Mouse (Mus musculus): Measurements from ENCODE around the gene a. TPM values are rescaled to one million over a fixed set of nuclear protein-coding genes. Genes with fewer than 3 reads are reported as not detected.
"Not testable (repeated sequence)": the region's sequence is repeated elsewhere in the genome, so short reads cannot be mapped to it uniquely, and the experiment has no call there.

The a gene
- polyA plus RNA-seq, 1 experiment from 2014 or later: not detected

DNA sequence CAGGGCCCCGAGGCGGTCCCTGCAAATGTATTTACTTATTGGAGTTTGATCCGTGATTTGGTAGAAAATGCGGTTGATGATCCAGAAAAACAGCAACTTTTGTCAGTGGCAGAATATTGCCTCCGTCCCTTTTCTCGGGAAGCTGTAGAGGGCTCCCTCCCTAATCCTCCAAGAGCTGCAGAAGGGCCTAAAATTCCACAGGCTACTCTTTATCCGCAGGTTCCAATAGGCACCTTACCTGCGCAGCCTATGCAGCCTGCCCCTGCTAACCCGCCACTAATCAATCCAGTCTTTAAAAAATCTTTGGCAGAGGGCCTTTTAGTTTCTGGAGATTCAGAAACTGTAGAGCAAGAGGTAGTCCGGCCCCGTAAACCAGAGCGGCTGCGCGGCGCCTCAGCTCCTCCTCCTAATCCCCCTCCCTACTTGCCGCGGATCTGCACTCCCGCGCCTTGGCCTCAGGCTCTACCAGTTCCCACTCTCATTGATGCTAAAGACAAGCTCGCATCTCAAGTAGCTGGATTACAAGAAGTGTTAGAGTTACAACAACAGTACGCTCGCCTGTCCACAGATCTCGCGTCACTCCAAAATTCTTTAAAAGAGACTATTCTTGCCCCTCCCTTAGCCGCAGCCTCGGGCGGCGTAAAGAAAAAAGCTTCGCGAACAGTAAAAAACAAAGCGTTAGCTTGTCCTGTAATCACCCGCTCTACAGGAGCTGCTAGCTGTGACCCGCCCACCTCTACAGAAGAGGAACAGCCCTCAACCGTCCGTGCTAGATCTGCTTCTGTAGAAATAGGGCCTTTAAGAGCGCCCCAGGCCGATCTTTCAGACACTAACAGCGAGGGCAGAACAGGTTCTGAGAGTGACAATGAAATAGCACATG is 227.8 kb downstream of the a start:
- DNase-seq (ENCODE audit: low read depth, low spot score): no peak
- TF ChIP-seq CTCF (IDR thresholded peaks at IDR 0.05): no peak
- H3K27me3 ChIP-seq: peaks cover 14% of the 10 kb centered on the region
- POLR2A ChIA-PET: no interaction called here
- in situ Hi-C loops (cut with MboI; ENCODE audit: low pct_unique_long_range_greater_than_20kb): no loop called here
- peak; percentile 57 for ATAC-seq
- CTCF ChIA-PET: no interaction called here

GRCm38 (mm10) chr2:155019673-155020072 is 228.5 kb downstream of the a start:
- DNase-seq (ENCODE audit: low read depth, low spot score): no peak
- peak; percentile 57 for ATAC-seq
- CTCF ChIA-PET: no interaction called here
- peaks cover 10% of the 10 kb centered on the region for H3K27me3 ChIP-seq
- TF ChIP-seq CTCF (IDR thresholded peaks at IDR 0.05): peak; percentile 50
- POLR2A ChIA-PET: no interaction called here
- in situ Hi-C loops (cut with MboI; ENCODE audit: low pct_unique_long_range_greater_than_20kb): no loop called here

DNA sequence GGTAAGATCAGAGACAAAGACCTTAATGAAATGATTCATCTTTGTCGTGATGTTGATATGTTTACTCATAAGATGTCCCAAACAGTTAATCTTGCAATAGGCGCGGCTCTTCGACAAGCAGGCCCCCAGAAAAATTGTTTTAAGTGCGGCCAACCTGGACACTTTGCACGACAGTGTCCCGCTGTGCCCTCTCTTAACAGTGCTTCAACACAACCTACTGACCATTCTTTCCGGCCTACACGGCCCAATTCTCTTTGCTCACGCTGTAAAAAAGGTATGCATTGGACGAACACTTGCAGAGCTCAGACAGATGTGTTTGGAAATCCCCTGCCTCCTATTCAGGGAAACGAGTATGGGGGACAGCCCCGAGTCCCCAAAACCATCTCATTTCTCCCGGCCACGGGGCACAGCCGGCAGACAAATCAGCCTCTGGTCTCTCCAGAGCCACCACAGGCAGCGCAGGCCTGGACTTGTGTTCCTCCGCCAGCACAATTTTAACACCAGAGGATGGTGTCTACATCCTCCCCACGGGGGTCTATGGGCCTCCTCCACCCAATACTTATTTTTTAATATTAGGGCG is 229.1 kb downstream of the a start:
- peaks cover 10% of the 10 kb centered on the region for H3K27me3 ChIP-seq
- CTCF ChIA-PET; DNase-seq (ENCODE audit: low read depth, low spot score); ATAC-seq; in situ Hi-C loops (cut with MboI; ENCODE audit: low pct_unique_long_range_greater_than_20kb); POLR2A ChIA-PET: not testable (repeated sequence)

GRCm38 (mm10) chr2:155030831-155031230 is 239.6 kb downstream of the a start:
- no peak for TF ChIP-seq CTCF (IDR thresholded peaks at IDR 0.05)
- ATAC-seq (no peak), DNase-seq (ENCODE audit: low read depth, low spot score) (no peak)
- in situ Hi-C loops (cut with MboI; ENCODE audit: low pct_unique_long_range_greater_than_20kb): loop anchor here (5.0 to 10.0 kb wide), 2 partner anchors 34 to 56 kb away; no protein-coding TSS in a partner anchor
- ChIA-PET POLR2A (no interaction called here), CTCF (no interaction called here)
- H3K27me3 ChIP-seq: no peaks in the 10 kb centered on the region

DNA sequence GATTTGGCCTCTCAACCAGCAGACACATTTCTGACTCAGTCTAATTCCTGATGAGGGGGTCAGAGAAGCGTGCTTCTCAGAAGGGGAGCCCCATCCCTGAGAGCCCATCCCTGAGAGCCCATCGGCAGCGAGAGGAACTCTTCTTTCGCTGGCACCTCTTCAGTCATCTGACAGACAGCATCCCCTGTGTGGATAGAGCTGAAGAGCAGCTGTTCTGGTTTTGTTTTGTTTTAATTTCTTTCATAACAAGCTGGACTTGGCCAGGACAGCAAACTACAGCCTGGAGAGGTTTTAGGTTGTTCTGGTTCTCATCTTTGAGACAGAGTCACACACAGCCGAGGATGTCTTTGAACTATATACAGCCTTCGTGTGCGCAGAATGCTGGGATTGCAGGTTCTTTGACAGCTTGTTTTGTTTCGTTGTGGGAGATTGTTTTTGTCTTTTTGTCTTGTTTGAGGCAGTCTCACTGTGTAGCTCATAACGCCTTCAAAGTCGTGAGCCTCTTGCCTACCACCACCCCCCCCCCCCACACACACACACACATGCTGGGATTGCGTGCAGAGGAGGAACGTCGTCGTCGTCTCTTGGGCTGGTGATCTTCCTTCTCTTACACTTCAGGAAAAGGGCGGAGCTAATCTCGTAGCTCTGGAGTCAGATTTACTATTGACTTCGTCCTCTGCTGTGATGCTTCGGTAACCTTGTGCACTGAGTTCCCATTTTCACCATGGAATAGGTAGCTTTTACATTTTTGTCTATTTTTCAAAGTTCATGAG is 241.9 kb downstream of the a start:
- ATAC-seq: no peak
- CTCF ChIA-PET: no interaction called here
- DNase-seq (ENCODE audit: low read depth, low spot score): no peak
- POLR2A ChIA-PET: no interaction called here
- TF ChIP-seq CTCF (IDR thresholded peaks at IDR 0.05): no peak
- no peaks in the 10 kb centered on the region for H3K27me3 ChIP-seq
- in situ Hi-C loops (cut with MboI; ENCODE audit: low pct_unique_long_range_greater_than_20kb): loop anchor here (5.0 to 10.0 kb wide), 2 partner anchors 36 to 58 kb away; no protein-coding TSS in a partner anchor

DNA sequence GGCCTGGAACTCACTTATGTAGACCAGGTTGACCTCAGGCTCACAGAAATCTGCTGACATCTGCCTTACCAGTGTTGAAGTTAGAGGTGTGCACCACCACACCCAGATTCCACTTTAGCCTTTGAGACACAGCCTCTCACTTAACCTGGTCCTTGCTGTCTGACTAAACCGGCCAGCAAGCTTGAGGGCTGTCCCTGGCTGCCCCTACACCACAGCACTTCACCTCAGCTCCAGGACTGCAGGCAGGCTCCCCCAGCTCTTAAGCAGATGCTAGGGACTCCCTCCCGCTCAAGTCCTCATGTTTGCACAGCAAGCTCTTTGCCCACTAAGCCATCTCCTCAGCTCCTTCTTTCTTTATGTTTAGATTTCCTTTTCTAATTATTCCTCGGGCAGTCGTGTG is 248.8 kb downstream of the a start:
- POLR2A ChIA-PET: no interaction called here
- DNase-seq (ENCODE audit: low read depth, low spot score): no peak
- H3K27me3 ChIP-seq: no peaks in the 10 kb centered on the region
- ATAC-seq: no peak
- in situ Hi-C loops (cut with MboI; ENCODE audit: low pct_unique_long_range_greater_than_20kb): loop anchor here (10.0 kb wide), 1 partner anchor 65 kb away; no protein-coding TSS in a partner anchor
- no peak for TF ChIP-seq CTCF (IDR thresholded peaks at IDR 0.05)
- CTCF ChIA-PET: no interaction called here

GRCm38 (mm10) chr2:155044542-155044941 is 253.3 kb downstream of the a start:
- ChIA-PET POLR2A (no interaction called here), CTCF (no interaction called here)
- in situ Hi-C loops (cut with MboI; ENCODE audit: low pct_unique_long_range_greater_than_20kb): no loop called here

GRCm38 (mm10) chr2:155045075-155045474 is 253.9 kb downstream of the a start:
- no peak for DNase-seq (ENCODE audit: low read depth, low spot score)
- CTCF ChIA-PET: no interaction called here
- TF ChIP-seq CTCF (IDR thresholded peaks at IDR 0.05): no peak

More at GRCm38 (mm10) chr2:155044542-155044941, 253.3 kb downstream of the a start:
- TF ChIP-seq CTCF (IDR thresholded peaks at IDR 0.05): no peak
- ATAC-seq (no peak), DNase-seq (ENCODE audit: low read depth, low spot score) (no peak)
- no peaks in the 10 kb centered on the region for H3K27me3 ChIP-seq

GRCm38 (mm10) chr2:155046803-155047202 is 255.6 kb downstream of the a start:
- CTCF ChIA-PET: interaction anchor here (0.9 kb wide), 1 partner anchor 9 kb away, joined by 4 read pairs; no protein-coding TSS in a partner anchor
- no peak for ATAC-seq
- H3K27me3 ChIP-seq: no peaks in the 10 kb centered on the region
- no peak for DNase-seq (ENCODE audit: low read depth, low spot score)
- POLR2A ChIA-PET: no interaction called here
- TF ChIP-seq CTCF (IDR thresholded peaks at IDR 0.05): no peak
- in situ Hi-C loops (cut with MboI; ENCODE audit: low pct_unique_long_range_greater_than_20kb): loop anchor here (5.0 kb wide), 1 partner anchor 145 kb away; no protein-coding TSS in a partner anchor

More at GRCm38 (mm10) chr2:155045075-155045474, 253.9 kb downstream of the a start:
- no peak for ATAC-seq
- POLR2A ChIA-PET: no interaction called here
- in situ Hi-C loops (cut with MboI; ENCODE audit: low pct_unique_long_range_greater_than_20kb): loop anchor here (5.0 kb wide), 1 partner anchor 143 kb away; no protein-coding TSS in a partner anchor
- H3K27me3 ChIP-seq: no peaks in the 10 kb centered on the region

GRCm38 (mm10) chr2:155047452-155048178 is 256.4 kb downstream of the a start:
- no peak for DNase-seq (ENCODE audit: low read depth, low spot score)
- CTCF ChIA-PET: no interaction called here
- POLR2A ChIA-PET: no interaction called here
- H3K27me3 ChIP-seq: no peaks in the 10 kb centered on the region
- TF ChIP-seq CTCF (IDR thresholded peaks at IDR 0.05): no peak
- in situ Hi-C loops (cut with MboI; ENCODE audit: low pct_unique_long_range_greater_than_20kb): loop anchor here (5.0 kb wide), 1 partner anchor 145 kb away; no protein-coding TSS in a partner anchor
- no peak for ATAC-seq

Data from Patski (cell line).